Mouse (Mus musculus) megakaryocyte, embryonic 14.5 days (primary cell): ENCODE measurements around the gene Tfe3.

Experiments
- FLI1 ChIP-seq: IDR thresholded peaks from 2 replicates; pipeline ENCODE4 v1.6.1; 2012; ENCODE audit warnings: low read length, inconsistent platforms, mixed read lengths
- GATA1 ChIP-seq: IDR thresholded peaks from 3 replicates; pipeline ENCODE4 v1.6.1; 2012; ENCODE audit warnings: mixed read lengths, low read length, inconsistent platforms, borderline replicate concordance

DNA sequence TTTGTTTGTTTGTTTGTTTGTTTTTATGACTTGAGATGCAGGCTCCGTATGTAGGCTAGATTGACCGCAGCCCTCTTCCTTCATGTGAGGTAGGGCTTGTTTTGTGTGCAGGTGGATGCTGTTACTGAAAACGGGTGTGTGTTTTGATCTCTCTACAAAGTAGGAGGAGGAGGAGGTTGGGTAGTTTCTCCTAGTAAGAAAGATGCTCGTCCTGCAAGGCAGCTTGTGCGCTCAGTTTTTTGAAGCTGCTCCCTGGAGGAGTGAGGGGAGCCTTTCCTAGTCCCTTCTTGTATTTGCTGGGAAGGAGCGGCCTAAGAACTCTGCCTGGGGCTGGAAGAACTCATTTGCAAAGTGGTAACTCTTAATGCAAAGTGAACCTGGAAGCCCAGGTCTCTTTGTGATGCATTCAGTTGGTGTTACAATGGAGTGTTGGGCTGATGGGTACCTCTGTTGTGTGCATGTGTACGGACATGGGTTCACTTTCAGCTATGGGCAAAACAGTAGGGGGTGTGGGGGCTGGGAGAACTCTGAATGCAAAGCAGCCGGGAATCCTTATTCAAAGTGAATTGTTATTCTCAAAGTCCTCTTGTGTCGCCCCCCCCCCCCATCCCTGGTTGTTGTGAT lies 2.4 kb downstream of the Tfe3 start:
- TF ChIP-seq GATA1 (no peak), FLI1 (no peak)
